In the genomic region with DNA sequence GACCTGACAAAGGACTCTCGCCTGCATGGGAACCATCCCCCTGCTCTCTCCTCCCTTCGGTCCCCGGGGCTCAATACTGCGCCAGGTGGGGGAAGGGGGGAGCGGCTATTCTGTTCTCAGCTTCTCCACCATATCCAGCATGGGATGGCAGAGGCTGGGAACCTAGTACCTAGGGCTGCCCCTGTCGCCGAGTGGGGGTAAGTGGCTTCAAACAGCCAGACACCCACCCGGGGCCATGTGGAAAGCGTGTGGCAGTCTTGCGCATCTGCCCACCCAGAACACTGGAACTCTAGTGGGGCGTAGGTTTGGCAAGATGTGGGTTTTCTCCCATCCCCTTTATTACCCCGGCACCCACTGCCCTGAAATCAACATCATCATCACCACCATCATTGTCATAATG, we compare ENCODE assay signal across 30 mouse cellular contexts. TPM values are rescaled to one million over a fixed set of nuclear protein-coding genes. Genes with fewer than 3 reads are reported as not detected.
"Had no signal": no experiment of that assay in that cellular context is flagged by ENCODE, and none has a peak within 500 bp of the region (broad histone marks: within the 10 kb centered on the region; RNA-seq: fewer than 3 reads in every experiment).

No protein-coding gene starts in this region.

- H3K36me3 ChIP-seq: heart, embryonic 10.5 days; heart, embryonic 13.5 days; heart, embryonic 15.5 days; hindbrain, embryonic 13.5 days; hindbrain, embryonic 15.5 days; kidney, embryonic 15.5 days; limb, embryonic 13.5 days; limb, embryonic 15.5 days; liver, embryonic 12.5 days had no signal

- H3K4me2 ChIP-seq: heart, embryonic 13.5 days; heart, embryonic 15.5 days; hindbrain, embryonic 13.5 days; hindbrain, embryonic 15.5 days; kidney, embryonic 15.5 days; limb, embryonic 13.5 days; limb, embryonic 15.5 days; liver, embryonic 12.5 days had no signal

- H3K27ac ChIP-seq: gastrocnemius, adult 2 months; heart, embryonic 10.5 days; heart, embryonic 13.5 days; heart, embryonic 15.5 days; hindbrain, embryonic 13.5 days; hindbrain, embryonic 15.5 days; hindbrain, postnatal 0 days; kidney, embryonic 15.5 days; kidney, postnatal 0 days; limb, embryonic 13.5 days; limb, embryonic 15.5 days; liver, embryonic 12.5 days had no signal

- H3K9ac ChIP-seq: heart, embryonic 13.5 days; heart, embryonic 15.5 days; hindbrain, embryonic 13.5 days; hindbrain, embryonic 15.5 days; kidney, embryonic 15.5 days; limb, embryonic 13.5 days; limb, embryonic 15.5 days; liver, embryonic 12.5 days had no signal

- H3K4me1 ChIP-seq: heart, embryonic 10.5 days; heart, embryonic 13.5 days; heart, embryonic 15.5 days; hindbrain, embryonic 13.5 days; hindbrain, embryonic 15.5 days; kidney, embryonic 15.5 days; limb, embryonic 13.5 days; limb, embryonic 15.5 days; liver, embryonic 12.5 days had no signal

- ATAC-seq: hindbrain, postnatal 0 days; intestine, embryonic 16.5 days; liver, embryonic 12.5 days had no signal

- DNase-seq: gastrocnemius, adult 2 months; gastrocnemius, postnatal 14 days; gastrocnemius, postnatal 36 days; heart, adult 18-20 months; heart, postnatal 14 days; heart, postnatal 36 days; kidney, adult 11 months; kidney, adult 2 months; kidney, adult 9 months; kidney, postnatal 14 days; kidney, postnatal 36 days; layer of hippocampus, adult 9-11 months; layer of hippocampus, postnatal 36 days; left cerebral cortex, postnatal 4 days had no signal

- H3K9me3 ChIP-seq: heart, embryonic 10.5 days; heart, embryonic 13.5 days; heart, embryonic 15.5 days; hindbrain, embryonic 13.5 days; hindbrain, embryonic 15.5 days; kidney, embryonic 15.5 days; limb, embryonic 13.5 days; limb, embryonic 15.5 days; liver, embryonic 12.5 days had no signal

- H3K27me3 ChIP-seq: heart, embryonic 13.5 days; heart, embryonic 15.5 days; hindbrain, embryonic 13.5 days; hindbrain, embryonic 15.5 days; kidney, embryonic 15.5 days; limb, embryonic 13.5 days; limb, embryonic 15.5 days; liver, embryonic 12.5 days had no signal

- H3K4me3 ChIP-seq: gastrocnemius, adult 2 months; heart, embryonic 10.5 days; heart, embryonic 13.5 days; heart, embryonic 15.5 days; hindbrain, embryonic 13.5 days; hindbrain, embryonic 15.5 days; kidney, embryonic 15.5 days; limb, embryonic 13.5 days; limb, embryonic 15.5 days; liver, embryonic 12.5 days had no signal

RNA-seq across cellular contexts. Expression of gene Atp6ap1l, which starts 2.2 kb away (rescaled TPM):
- total RNA-seq: gastrocnemius, adult 2 months; gastrocnemius, postnatal 14 days; gastrocnemius, postnatal 36 days; heart, adult 18-20 months; hematopoietic stem cell, adult 5-6 weeks; liver, adult 2 months had no signal
- polyA plus RNA-seq: heart, embryonic 10.5 days; intestine, embryonic 14.5 days; intestine, embryonic 16.5 days; large intestine, adult 2 months; limb, embryonic 15.5 days; liver, adult 2 months; liver, embryonic 12.5 days had no signal
